Mouse (Mus musculus): Measurements from ENCODE around the gene Pex5. TPM values are rescaled to one million over a fixed set of nuclear protein-coding genes. Genes with fewer than 3 reads are reported as not detected.
A peak's percentile ranks its signal among the peaks of the same experiment; 100 is the strongest.

Gene Pex5
- 51.7 and 58.6 TPM in 2 replicates for polyA plus RNA-seq (2014; fragmentation: Nextera tagmentation; extraction: Ambion mirVana)

DNA sequence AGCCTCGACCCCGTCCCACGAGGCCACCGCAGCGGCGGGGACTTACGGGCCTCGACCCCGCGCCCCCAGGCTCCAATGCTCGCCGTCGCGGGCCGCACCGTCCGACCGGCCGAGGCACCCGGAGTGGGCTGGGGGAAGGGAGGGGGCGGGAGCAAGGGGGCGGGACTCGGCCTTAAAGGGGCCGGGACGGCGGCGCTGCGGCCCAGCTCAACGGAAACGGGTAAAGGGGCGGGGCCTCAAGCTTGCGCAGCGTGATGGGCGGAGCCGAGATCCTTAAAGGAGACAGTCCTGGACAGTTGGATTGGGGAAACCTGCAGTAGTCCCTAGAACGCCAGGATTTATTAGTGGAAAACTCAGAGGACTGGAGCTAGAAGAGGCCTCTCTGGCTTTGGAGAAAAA is at the start of gene Pex5:
Gene Pex5 (minus strand): TSS at position 141 of the 399 bp plus-strand sequence.
- 0% methylated on average over 27 of the region's 36 CpGs for WGBS
- Histone ChIP-seq H3K27ac (peak within 1 kb of the TSS; percentile 74), H3K27me3 (ENCODE audit: control insufficient read depth, insufficient read depth, low read length) (no peaks in the 10 kb centered on the region), H3K4me2 (replicated peaks) (peak within 1 kb of the TSS; percentile 73), H3K9me3 (ENCODE audit: control insufficient read depth, low read length) (no peaks in the 10 kb centered on the region), H3K4me1 (replicated peaks; ENCODE audit: control insufficient read depth, insufficient read depth, low read length) (peaks cover 13% of the 10 kb centered on the region), H3K36me3 (replicated peaks; ENCODE audit: control insufficient read depth, insufficient read depth) (peaks cover 23% of the 10 kb centered on the region), H3K4me3 (replicated peaks; ENCODE audit: low read length) (peak within 1 kb of the TSS; percentile 66), H3K9ac (peak within 1 kb of the TSS; percentile 79)
- peak; percentile 95 for ATAC-seq (ENCODE audit: low FRiP score)
- DNase-seq (ENCODE audit: low spot score): peak; percentile 95

- no peaks in the 10 kb centered on the region for H3K9me3 ChIP-seq (ENCODE audit: control insufficient read depth, low read length)
- peaks cover 24% of the 10 kb centered on the region for H3K4me1 ChIP-seq (replicated peaks; ENCODE audit: control insufficient read depth, insufficient read depth, low read length)
- peak overlapping the region; percentile 92 for H3K27ac ChIP-seq
- H3K36me3 ChIP-seq (replicated peaks; ENCODE audit: control insufficient read depth, insufficient read depth): peaks cover 26% of the 10 kb centered on the region
- 14% methylated on average over 8 of the region's 8 CpGs for WGBS
- ATAC-seq (ENCODE audit: low FRiP score): peak; percentile 38
- peak overlapping the region; percentile 76 for H3K4me2 ChIP-seq (replicated peaks)
- peak overlapping the region; percentile 90 for H3K9ac ChIP-seq
- H3K4me3 ChIP-seq (replicated peaks; ENCODE audit: low read length): peak overlapping the region; percentile 70
- peak; percentile 52 for DNase-seq (ENCODE audit: low spot score)
- H3K27me3 ChIP-seq (ENCODE audit: control insufficient read depth, insufficient read depth, low read length): no peaks in the 10 kb centered on the region
Observed at GRCm38 (mm10) chr6:124463881-124464291, 49.0 kb upstream of the Pex5 start.

GRCm38 (mm10) chr6:124459388-124459787 is 44.5 kb upstream of the Pex5 start:
- peaks cover 49% of the 10 kb centered on the region for H3K36me3 ChIP-seq (replicated peaks; ENCODE audit: control insufficient read depth, insufficient read depth)
- no peaks in the 10 kb centered on the region for H3K9me3 ChIP-seq (ENCODE audit: control insufficient read depth, low read length)
- H3K9ac ChIP-seq: no peak overlapping the region
- no peaks in the 10 kb centered on the region for H3K27me3 ChIP-seq (ENCODE audit: control insufficient read depth, insufficient read depth, low read length)
- no peak overlapping the region for H3K4me2 ChIP-seq (replicated peaks)
- 89% methylated on average over 4 of the region's 4 CpGs for WGBS
- no peak overlapping the region for H3K4me3 ChIP-seq (replicated peaks; ENCODE audit: low read length)
- ATAC-seq (ENCODE audit: low FRiP score) (no peak), DNase-seq (ENCODE audit: low spot score) (no peak)
- no peak overlapping the region for H3K27ac ChIP-seq
- peaks cover 20% of the 10 kb centered on the region for H3K4me1 ChIP-seq (replicated peaks; ENCODE audit: control insufficient read depth, insufficient read depth, low read length)

- Histone ChIP-seq H3K9me3 (ENCODE audit: control insufficient read depth, low read length) (no peaks in the 10 kb centered on the region), H3K27ac (no peak overlapping the region), H3K4me2 (replicated peaks) (no peak overlapping the region), H3K27me3 (ENCODE audit: control insufficient read depth, insufficient read depth, low read length) (no peaks in the 10 kb centered on the region), H3K36me3 (replicated peaks; ENCODE audit: control insufficient read depth, insufficient read depth) (peaks cover 51% of the 10 kb centered on the region), H3K4me3 (replicated peaks; ENCODE audit: low read length) (no peak overlapping the region), H3K4me1 (replicated peaks; ENCODE audit: control insufficient read depth, insufficient read depth, low read length) (peaks cover 18% of the 10 kb centered on the region), H3K9ac (no peak overlapping the region)
- no peak for DNase-seq (ENCODE audit: low spot score)
- WGBS: 89% methylated on average over 11 of the region's 11 CpGs
- ATAC-seq (ENCODE audit: low FRiP score): no peak
Observed at GRCm38 (mm10) chr6:124458505-124458904, 43.6 kb upstream of the Pex5 start.

GRCm38 (mm10) chr6:124457827-124458226 is 43.0 kb upstream of the Pex5 start:
- DNase-seq (ENCODE audit: low spot score) (no peak), ATAC-seq (ENCODE audit: low FRiP score) (no peak)
- Histone ChIP-seq H3K4me3 (replicated peaks; ENCODE audit: low read length) (no peak overlapping the region), H3K4me2 (replicated peaks) (no peak overlapping the region), H3K36me3 (replicated peaks; ENCODE audit: control insufficient read depth, insufficient read depth) (peaks cover 56% of the 10 kb centered on the region), H3K4me1 (replicated peaks; ENCODE audit: control insufficient read depth, insufficient read depth, low read length) (peaks cover 11% of the 10 kb centered on the region; the same call in 1 of the 2 replicates), H3K9ac (no peak overlapping the region), H3K27ac (no peak overlapping the region), H3K9me3 (ENCODE audit: control insufficient read depth, low read length) (no peaks in the 10 kb centered on the region), H3K27me3 (ENCODE audit: control insufficient read depth, insufficient read depth, low read length) (no peaks in the 10 kb centered on the region)
- WGBS: 96% methylated on average over 5 of the region's 5 CpGs

DNA sequence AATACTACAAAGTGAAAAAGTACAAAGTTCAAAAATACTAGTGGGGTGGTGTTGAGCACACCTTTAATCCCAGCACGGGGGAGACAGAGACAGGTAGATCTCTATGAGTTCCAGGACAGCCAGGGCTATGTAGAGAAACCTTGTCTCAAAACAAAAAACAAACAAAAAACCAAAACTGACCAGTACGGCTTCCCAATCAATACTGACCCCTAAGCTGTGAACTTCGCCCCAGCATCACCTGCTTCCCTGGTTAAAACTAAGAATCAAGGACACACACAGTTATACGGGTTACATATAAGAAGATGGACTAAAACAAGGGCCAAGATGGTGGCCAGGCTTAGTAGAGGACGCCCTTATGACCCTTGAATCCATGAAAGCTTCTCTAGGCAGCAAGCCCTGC is 41.4 kb upstream of the Pex5 start:
- H3K36me3 ChIP-seq (replicated peaks; ENCODE audit: control insufficient read depth, insufficient read depth): peaks cover 64% of the 10 kb centered on the region
- H3K4me2 ChIP-seq (replicated peaks): no peak overlapping the region
- H3K9ac ChIP-seq: no peak overlapping the region
- no peak overlapping the region for H3K4me3 ChIP-seq (replicated peaks; ENCODE audit: low read length)
- no peak overlapping the region for H3K27ac ChIP-seq
- H3K27me3 ChIP-seq (ENCODE audit: control insufficient read depth, insufficient read depth, low read length): no peaks in the 10 kb centered on the region
- WGBS: 97% methylated on average over 5 of the region's 5 CpGs
- H3K4me1 ChIP-seq (replicated peaks; ENCODE audit: control insufficient read depth, insufficient read depth, low read length): no peaks in the 10 kb centered on the region
- ATAC-seq (ENCODE audit: low FRiP score) (no peak), DNase-seq (ENCODE audit: low spot score) (no peak)
- no peaks in the 10 kb centered on the region for H3K9me3 ChIP-seq (ENCODE audit: control insufficient read depth, low read length)

GRCm38 (mm10) chr6:124453756-124454155 is 38.9 kb upstream of the Pex5 start:
- H3K4me1 ChIP-seq (replicated peaks; ENCODE audit: control insufficient read depth, insufficient read depth, low read length): no peaks in the 10 kb centered on the region
- ATAC-seq (ENCODE audit: low FRiP score): no peak
- H3K4me3 ChIP-seq (replicated peaks; ENCODE audit: low read length): no peak overlapping the region
- WGBS: 39% methylated on average over 4 of the region's 4 CpGs
- H3K4me2 ChIP-seq (replicated peaks): no peak overlapping the region
- H3K9me3 ChIP-seq (ENCODE audit: control insufficient read depth, low read length): no peaks in the 10 kb centered on the region
- no peak overlapping the region for H3K27ac ChIP-seq
- no peak for DNase-seq (ENCODE audit: low spot score)
- H3K9ac ChIP-seq: no peak overlapping the region
- no peaks in the 10 kb centered on the region for H3K27me3 ChIP-seq (ENCODE audit: control insufficient read depth, insufficient read depth, low read length)
- peaks cover 63% of the 10 kb centered on the region for H3K36me3 ChIP-seq (replicated peaks; ENCODE audit: control insufficient read depth, insufficient read depth)

- Histone ChIP-seq H3K27me3 (ENCODE audit: control insufficient read depth, insufficient read depth, low read length) (no peaks in the 10 kb centered on the region), H3K4me3 (replicated peaks; ENCODE audit: low read length) (no peak overlapping the region), H3K4me2 (replicated peaks) (no peak overlapping the region), H3K9me3 (ENCODE audit: control insufficient read depth, low read length) (no peaks in the 10 kb centered on the region), H3K36me3 (replicated peaks; ENCODE audit: control insufficient read depth, insufficient read depth) (peaks cover 57% of the 10 kb centered on the region), H3K4me1 (replicated peaks; ENCODE audit: control insufficient read depth, insufficient read depth, low read length) (no peaks in the 10 kb centered on the region), H3K9ac (no peak overlapping the region), H3K27ac (no peak overlapping the region)
- DNase-seq (ENCODE audit: low spot score): no peak
- WGBS: 63% methylated on average over 3 of the region's 3 CpGs
- ATAC-seq (ENCODE audit: low FRiP score): no peak
Observed at GRCm38 (mm10) chr6:124451995-124452394, 37.1 kb upstream of the Pex5 start.

DNA sequence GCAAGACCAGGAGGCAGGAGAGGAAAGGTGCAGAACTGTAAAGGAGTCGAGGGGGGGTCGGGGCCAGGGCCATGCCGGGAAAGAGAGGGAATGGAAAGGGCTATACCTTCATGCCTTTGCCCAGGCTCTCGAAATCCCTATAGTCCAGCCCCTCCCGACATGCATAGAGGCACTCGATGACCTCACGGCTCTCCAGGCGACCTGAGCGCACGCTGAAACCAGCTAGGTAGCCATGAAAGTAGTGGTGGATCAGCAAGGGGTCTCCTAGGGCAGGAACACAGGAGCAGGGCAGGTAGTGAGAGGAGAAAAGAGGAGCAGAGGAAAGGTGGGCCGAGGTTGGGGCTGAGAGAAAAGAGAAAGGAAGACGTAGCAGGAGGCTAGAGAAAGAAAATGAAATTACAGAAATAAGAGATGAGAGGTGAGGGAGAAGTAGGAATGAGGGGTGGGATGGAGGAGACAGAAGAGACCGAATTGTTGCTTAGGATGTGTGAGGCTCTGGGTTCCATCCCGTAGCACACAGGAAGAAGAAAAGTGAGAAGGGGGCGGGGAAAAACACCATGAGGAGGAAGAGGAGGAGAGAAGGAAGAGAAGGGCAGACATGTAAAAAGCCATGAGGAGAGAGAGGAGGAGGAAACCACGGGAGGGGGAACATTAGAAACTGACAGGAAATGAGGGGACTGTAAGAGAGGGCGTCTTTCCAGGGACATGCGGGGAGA is 35.0 kb upstream of the Pex5 start:
- H3K4me2 ChIP-seq (replicated peaks): no peak overlapping the region
- H3K27me3 ChIP-seq (ENCODE audit: control insufficient read depth, insufficient read depth, low read length): no peaks in the 10 kb centered on the region
- no peak for DNase-seq (ENCODE audit: low spot score)
- no peak for ATAC-seq (ENCODE audit: low FRiP score)
- H3K36me3 ChIP-seq (replicated peaks; ENCODE audit: control insufficient read depth, insufficient read depth): peaks cover 66% of the 10 kb centered on the region
- no peaks in the 10 kb centered on the region for H3K4me1 ChIP-seq (replicated peaks; ENCODE audit: control insufficient read depth, insufficient read depth, low read length)
- H3K9ac ChIP-seq: no peak overlapping the region
- WGBS: 89% methylated on average over 18 of the region's 18 CpGs
- no peak overlapping the region for H3K4me3 ChIP-seq (replicated peaks; ENCODE audit: low read length)
- no peaks in the 10 kb centered on the region for H3K9me3 ChIP-seq (ENCODE audit: control insufficient read depth, low read length)
- no peak overlapping the region for H3K27ac ChIP-seq

Measured in hindbrain, embryonic 14.5 days (tissue).